Mouse (Mus musculus): Measurements from ENCODE around the gene Dlgap3. TPM values are rescaled to one million over a fixed set of nuclear protein-coding genes. Genes with fewer than 3 reads are reported as not detected.

Dlgap3 gene
- polyA plus RNA-seq, 1 experiment from 2014 or later, result 1.4 TPM

GRCm38 (mm10) chr4:127232551-127232950, 63.5 kb downstream of the Dlgap3 start:
- H3K4me2 ChIP-seq, result no peak overlapping the region
- no peaks in the 10 kb centered on the region for H3K36me3 ChIP-seq (ENCODE audit: control insufficient read depth, insufficient read depth, low read length)
- no peaks in the 10 kb centered on the region for H3K9me3 ChIP-seq (replicated peaks; ENCODE audit: control insufficient read depth, low read length)
- H3K27ac ChIP-seq (ENCODE audit: low read depth, low read length), result no peak overlapping the region
- 67% methylated on average over 5 of the region's 5 CpGs for WGBS (ENCODE audit: insufficient replicate concordance)
- H3K9ac ChIP-seq (ENCODE audit: low read depth, low read length), result no peak overlapping the region
- H3K4me3 ChIP-seq (ENCODE audit: low read depth, low read length), result no peak overlapping the region
- no peak for ATAC-seq (replicated peaks; ENCODE audit: insufficient number of reproducible peaks, low FRiP score, low TSS enrichment)
- H3K27me3 ChIP-seq (ENCODE audit: control insufficient read depth, insufficient read depth, low read length), result peaks cover 48% of the 10 kb centered on the region
- H3K4me1 ChIP-seq (ENCODE audit: control insufficient read depth, insufficient read depth, low read length), result peaks cover 3% of the 10 kb centered on the region; the same call in 1 of the 2 replicates

DNA sequence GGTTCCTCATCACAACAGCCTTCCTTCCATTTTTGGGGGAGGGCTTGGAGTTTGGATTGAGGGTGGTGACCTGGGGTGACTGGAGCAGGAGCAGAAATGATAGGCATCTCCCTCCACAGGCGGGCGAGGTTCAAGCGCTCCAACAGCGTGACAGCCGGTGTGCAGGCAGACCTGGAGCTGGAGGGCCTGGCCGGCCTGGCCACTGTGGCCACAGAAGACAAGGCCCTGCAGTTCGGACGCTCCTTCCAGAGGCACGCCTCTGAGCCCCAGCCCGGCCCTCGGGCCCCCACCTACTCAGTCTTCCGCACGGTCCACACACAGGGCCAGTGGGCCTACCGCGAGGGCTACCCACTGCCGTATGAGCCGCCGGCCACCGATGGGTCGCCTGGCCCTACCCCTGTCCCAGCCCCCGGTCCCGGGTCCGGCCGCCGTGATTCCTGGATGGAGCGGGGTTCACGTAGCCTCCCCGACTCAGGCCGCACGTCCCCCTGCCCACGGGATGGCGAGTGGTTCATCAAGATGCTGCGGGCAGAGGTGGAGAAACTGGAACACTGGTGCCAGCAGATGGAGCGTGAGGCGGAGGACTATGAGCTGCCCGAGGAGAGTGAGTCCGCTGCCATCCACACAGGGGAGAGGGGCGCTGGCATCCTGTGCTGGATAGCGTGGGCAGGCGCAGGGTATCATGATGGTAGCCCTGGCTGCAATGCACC, 64.6 kb downstream of the Dlgap3 start:
- no peak for ATAC-seq (replicated peaks; ENCODE audit: insufficient number of reproducible peaks, low FRiP score, low TSS enrichment)
- Histone ChIP-seq H3K9ac (ENCODE audit: low read depth, low read length) (no peak overlapping the region), H3K36me3 (ENCODE audit: control insufficient read depth, insufficient read depth, low read length) (no peaks in the 10 kb centered on the region), H3K27ac (ENCODE audit: low read depth, low read length) (no peak overlapping the region), H3K9me3 (replicated peaks; ENCODE audit: control insufficient read depth, low read length) (no peaks in the 10 kb centered on the region), H3K4me2 (no peak overlapping the region), H3K4me1 (ENCODE audit: control insufficient read depth, insufficient read depth, low read length) (0 out of 2 replicates have a peak, but pooled peaks cover 3% of the 10 kb centered on the region), H3K4me3 (ENCODE audit: low read depth, low read length) (no peak overlapping the region), H3K27me3 (ENCODE audit: control insufficient read depth, insufficient read depth, low read length) (peaks cover 56% of the 10 kb centered on the region)
- WGBS (ENCODE audit: insufficient replicate concordance), result 74% methylated on average over 40 of the region's 40 CpGs

DNA sequence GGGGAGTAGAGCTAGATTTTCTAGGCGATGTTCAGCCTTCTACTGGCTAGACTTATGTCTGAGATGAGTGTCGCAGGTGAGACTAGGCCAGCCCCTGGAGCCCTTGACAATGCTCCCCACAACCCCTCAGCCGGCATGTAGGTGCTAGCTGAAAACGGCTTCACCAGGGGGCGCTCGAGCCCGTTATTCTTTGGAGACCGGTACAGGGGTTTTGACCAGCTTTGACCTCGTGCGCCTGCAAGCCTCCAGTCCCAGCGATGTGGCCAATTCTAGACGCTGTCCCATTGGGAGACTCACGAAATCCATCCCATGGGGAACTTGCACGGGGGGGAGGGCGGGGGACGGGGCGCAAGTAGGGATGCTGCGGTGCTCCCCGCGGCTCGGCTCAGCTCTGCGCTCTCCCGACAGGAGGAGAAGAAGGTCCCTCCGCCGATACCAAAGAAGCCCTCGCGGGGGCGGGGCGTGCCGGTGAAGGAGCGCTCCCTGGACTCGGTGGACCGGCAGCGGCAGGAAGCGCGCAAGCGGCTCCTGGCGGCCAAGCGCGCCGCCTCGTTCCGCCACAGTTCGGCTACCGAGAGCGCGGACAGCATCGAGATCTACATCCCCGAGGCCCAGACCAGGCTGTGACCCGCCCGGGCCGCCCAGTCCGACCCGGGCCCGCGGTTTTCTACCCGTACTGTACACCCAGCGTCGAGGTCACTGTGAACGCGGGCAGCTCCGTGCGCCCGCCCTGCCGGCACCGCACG, 66.9 kb downstream of the Dlgap3 start:
- peak overlapping the region; percentile 91 for H3K4me2 ChIP-seq
- 0 out of 2 replicates have a peak, but pooled peaks cover 3% of the 10 kb centered on the region for H3K4me1 ChIP-seq (ENCODE audit: control insufficient read depth, insufficient read depth, low read length)
- no peak overlapping the region for H3K27ac ChIP-seq (ENCODE audit: low read depth, low read length)
- H3K4me3 ChIP-seq (ENCODE audit: low read depth, low read length), result peak overlapping the region; percentile 47
- peaks cover 53% of the 10 kb centered on the region for H3K27me3 ChIP-seq (ENCODE audit: control insufficient read depth, insufficient read depth, low read length)
- no peaks in the 10 kb centered on the region for H3K36me3 ChIP-seq (ENCODE audit: control insufficient read depth, insufficient read depth, low read length)
- WGBS (ENCODE audit: insufficient replicate concordance), result 1% methylated on average over 63 of the region's 67 CpGs
- peak overlapping the region; percentile 62; the same call in 1 of the 2 replicates for H3K9ac ChIP-seq (ENCODE audit: low read depth, low read length)
- ATAC-seq (replicated peaks; ENCODE audit: insufficient number of reproducible peaks, low FRiP score, low TSS enrichment), result no peak
- no peaks in the 10 kb centered on the region for H3K9me3 ChIP-seq (replicated peaks; ENCODE audit: control insufficient read depth, low read length)

GRCm38 (mm10) chr4:127236631-127237030, 67.6 kb downstream of the Dlgap3 start:
- H3K36me3 ChIP-seq (ENCODE audit: control insufficient read depth, insufficient read depth, low read length), result no peaks in the 10 kb centered on the region
- 0 out of 2 replicates have a peak, but pooled peaks cover 3% of the 10 kb centered on the region for H3K4me1 ChIP-seq (ENCODE audit: control insufficient read depth, insufficient read depth, low read length)
- H3K27me3 ChIP-seq (ENCODE audit: control insufficient read depth, insufficient read depth, low read length), result peaks cover 53% of the 10 kb centered on the region
- H3K4me2 ChIP-seq, result peak overlapping the region; percentile 91
- no peaks in the 10 kb centered on the region for H3K9me3 ChIP-seq (replicated peaks; ENCODE audit: control insufficient read depth, low read length)
- H3K9ac ChIP-seq (ENCODE audit: low read depth, low read length), result peak overlapping the region; percentile 62; the same call in 1 of the 2 replicates
- ATAC-seq (replicated peaks; ENCODE audit: insufficient number of reproducible peaks, low FRiP score, low TSS enrichment), result no peak
- H3K27ac ChIP-seq (ENCODE audit: low read depth, low read length), result no peak overlapping the region
- 2% methylated on average over 14 of the region's 14 CpGs for WGBS (ENCODE audit: insufficient replicate concordance)
- H3K4me3 ChIP-seq (ENCODE audit: low read depth, low read length), result peak overlapping the region; percentile 47

GRCm38 (mm10) chr4:127237271-127237670, 68.3 kb downstream of the Dlgap3 start:
- H3K4me1 ChIP-seq (ENCODE audit: control insufficient read depth, insufficient read depth, low read length), result 0 out of 2 replicates have a peak, but pooled peaks cover 3% of the 10 kb centered on the region
- H3K9ac ChIP-seq (ENCODE audit: low read depth, low read length), result no peak overlapping the region
- H3K4me3 ChIP-seq (ENCODE audit: low read depth, low read length), result no peak overlapping the region
- H3K9me3 ChIP-seq (replicated peaks; ENCODE audit: control insufficient read depth, low read length), result no peaks in the 10 kb centered on the region
- 60% methylated on average over 10 of the region's 10 CpGs for WGBS (ENCODE audit: insufficient replicate concordance)
- H3K36me3 ChIP-seq (ENCODE audit: control insufficient read depth, insufficient read depth, low read length), result no peaks in the 10 kb centered on the region
- peaks cover 53% of the 10 kb centered on the region for H3K27me3 ChIP-seq (ENCODE audit: control insufficient read depth, insufficient read depth, low read length)
- no peak for ATAC-seq (replicated peaks; ENCODE audit: insufficient number of reproducible peaks, low FRiP score, low TSS enrichment)
- H3K4me2 ChIP-seq, result no peak overlapping the region
- H3K27ac ChIP-seq (ENCODE audit: low read depth, low read length), result no peak overlapping the region

DNA sequence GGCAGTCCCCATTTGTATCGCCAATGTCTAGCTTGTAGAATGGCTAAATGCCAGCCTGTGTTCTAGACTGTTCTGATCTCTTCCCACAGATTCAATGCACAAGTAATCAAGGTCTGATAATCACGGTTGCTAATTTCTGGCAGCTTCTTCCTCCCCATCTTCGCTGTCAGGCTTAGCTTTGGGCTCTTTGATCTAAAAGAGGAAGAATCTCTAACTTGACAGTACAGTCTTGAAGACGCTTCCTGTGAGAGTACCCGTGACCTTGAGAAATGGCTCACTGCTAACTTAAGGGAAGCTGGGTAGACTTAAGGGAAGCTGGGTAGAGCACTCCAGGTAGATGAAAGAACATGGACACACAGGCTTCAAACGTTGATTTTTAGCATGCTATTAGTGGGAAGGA, 73.7 kb downstream of the Dlgap3 start:
- no peak overlapping the region for H3K9ac ChIP-seq (ENCODE audit: low read depth, low read length)
- no peaks in the 10 kb centered on the region for H3K36me3 ChIP-seq (ENCODE audit: control insufficient read depth, insufficient read depth, low read length)
- peaks cover 8% of the 10 kb centered on the region for H3K4me1 ChIP-seq (ENCODE audit: control insufficient read depth, insufficient read depth, low read length)
- no peaks in the 10 kb centered on the region for H3K9me3 ChIP-seq (replicated peaks; ENCODE audit: control insufficient read depth, low read length)
- H3K27ac ChIP-seq (ENCODE audit: low read depth, low read length), result no peak overlapping the region
- peaks cover 8% of the 10 kb centered on the region; the same call in 1 of the 2 replicates for H3K27me3 ChIP-seq (ENCODE audit: control insufficient read depth, insufficient read depth, low read length)
- H3K4me2 ChIP-seq, result no peak overlapping the region
- 56% methylated on average over 6 of the region's 6 CpGs for WGBS (ENCODE audit: insufficient replicate concordance)
- no peak for ATAC-seq (replicated peaks; ENCODE audit: insufficient number of reproducible peaks, low FRiP score, low TSS enrichment)
- H3K4me3 ChIP-seq (ENCODE audit: low read depth, low read length), result no peak overlapping the region

DNA sequence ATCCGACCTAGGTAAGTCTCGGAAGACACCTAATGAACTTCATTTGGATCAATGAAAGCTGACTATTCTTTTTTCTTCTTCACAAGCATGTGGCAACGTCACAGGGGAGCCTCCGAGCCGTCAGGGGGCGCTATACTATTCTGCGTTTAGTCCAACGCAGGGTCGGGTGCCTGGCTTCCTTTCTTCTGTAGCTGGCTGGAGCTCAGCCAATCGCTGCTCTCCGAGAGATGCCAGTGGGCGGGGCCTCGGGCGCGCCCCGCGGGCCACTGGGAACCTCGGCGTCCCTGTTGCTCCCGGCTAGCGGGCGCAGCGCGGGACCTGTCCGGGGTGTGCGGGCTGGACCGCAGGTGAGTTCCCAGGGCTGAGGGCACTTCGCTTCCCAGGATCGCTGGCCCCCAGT, 74.5 kb downstream of the Dlgap3 start, which contains the start of gene Smim12:
TSS of gene Smim12 (plus strand) at position 233 of the 400 bp plus-strand sequence.
- Histone ChIP-seq H3K36me3 (ENCODE audit: control insufficient read depth, insufficient read depth, low read length) (no peaks in the 10 kb centered on the region), H3K4me3 (ENCODE audit: low read depth, low read length) (peak within 1 kb of the TSS; percentile 96), H3K4me2 (peak within 1 kb of the TSS; percentile 94), H3K27me3 (ENCODE audit: control insufficient read depth, insufficient read depth, low read length) (no peaks in the 10 kb centered on the region; the same call in 1 of the 2 replicates), H3K9ac (ENCODE audit: low read depth, low read length) (peak within 1 kb of the TSS; percentile 96), H3K4me1 (ENCODE audit: control insufficient read depth, insufficient read depth, low read length) (peaks cover 8% of the 10 kb centered on the region), H3K9me3 (replicated peaks; ENCODE audit: control insufficient read depth, low read length) (no peaks in the 10 kb centered on the region), H3K27ac (ENCODE audit: low read depth, low read length) (no peak within 1 kb of the TSS)
- WGBS (ENCODE audit: insufficient replicate concordance), result under 1% methylated on average over 29 of the region's 29 CpGs
- ATAC-seq (replicated peaks; ENCODE audit: insufficient number of reproducible peaks, low FRiP score, low TSS enrichment), result peak; percentile 97

DNA sequence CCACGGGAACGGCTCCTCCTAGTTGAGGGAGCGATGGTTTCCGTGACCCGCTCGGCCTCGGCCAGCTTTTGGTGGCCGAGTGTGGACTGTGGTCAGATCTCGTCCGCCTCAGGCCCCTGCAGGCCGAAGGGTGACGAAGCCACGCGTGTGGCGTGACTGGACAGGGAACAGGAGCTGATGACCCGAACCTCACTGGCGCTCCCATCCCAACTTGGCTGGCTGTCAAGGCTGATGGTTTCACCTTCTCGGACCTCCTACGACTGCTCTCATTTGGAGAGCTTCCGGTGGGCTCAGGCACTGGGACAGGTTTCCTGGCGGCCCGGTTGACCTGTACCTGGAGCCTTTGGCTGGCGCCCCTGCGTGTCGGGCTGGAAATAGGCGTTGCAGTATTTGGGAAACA, 74.9 kb downstream of the Dlgap3 start:
- under 1% methylated on average over 23 of the region's 26 CpGs for WGBS (ENCODE audit: insufficient replicate concordance)
- H3K4me1 ChIP-seq (ENCODE audit: control insufficient read depth, insufficient read depth, low read length), result peaks cover 8% of the 10 kb centered on the region
- H3K27me3 ChIP-seq (ENCODE audit: control insufficient read depth, insufficient read depth, low read length), result no peaks in the 10 kb centered on the region
- H3K4me2 ChIP-seq, result peak overlapping the region; percentile 94
- no peak overlapping the region for H3K27ac ChIP-seq (ENCODE audit: low read depth, low read length)
- no peaks in the 10 kb centered on the region for H3K9me3 ChIP-seq (replicated peaks; ENCODE audit: control insufficient read depth, low read length)
- ATAC-seq (replicated peaks; ENCODE audit: insufficient number of reproducible peaks, low FRiP score, low TSS enrichment), result peak; percentile 73
- H3K36me3 ChIP-seq (ENCODE audit: control insufficient read depth, insufficient read depth, low read length), result no peaks in the 10 kb centered on the region
- peak overlapping the region; percentile 96 for H3K9ac ChIP-seq (ENCODE audit: low read depth, low read length)
- H3K4me3 ChIP-seq (ENCODE audit: low read depth, low read length), result peak overlapping the region; percentile 96

All from heart, embryonic 11.5 days (tissue).